Mouse (Mus musculus): ENCODE data around the gene Sugct.
A peak's percentile ranks its signal among the peaks of the same experiment; 100 is the strongest.

Gene Sugct

DNA sequence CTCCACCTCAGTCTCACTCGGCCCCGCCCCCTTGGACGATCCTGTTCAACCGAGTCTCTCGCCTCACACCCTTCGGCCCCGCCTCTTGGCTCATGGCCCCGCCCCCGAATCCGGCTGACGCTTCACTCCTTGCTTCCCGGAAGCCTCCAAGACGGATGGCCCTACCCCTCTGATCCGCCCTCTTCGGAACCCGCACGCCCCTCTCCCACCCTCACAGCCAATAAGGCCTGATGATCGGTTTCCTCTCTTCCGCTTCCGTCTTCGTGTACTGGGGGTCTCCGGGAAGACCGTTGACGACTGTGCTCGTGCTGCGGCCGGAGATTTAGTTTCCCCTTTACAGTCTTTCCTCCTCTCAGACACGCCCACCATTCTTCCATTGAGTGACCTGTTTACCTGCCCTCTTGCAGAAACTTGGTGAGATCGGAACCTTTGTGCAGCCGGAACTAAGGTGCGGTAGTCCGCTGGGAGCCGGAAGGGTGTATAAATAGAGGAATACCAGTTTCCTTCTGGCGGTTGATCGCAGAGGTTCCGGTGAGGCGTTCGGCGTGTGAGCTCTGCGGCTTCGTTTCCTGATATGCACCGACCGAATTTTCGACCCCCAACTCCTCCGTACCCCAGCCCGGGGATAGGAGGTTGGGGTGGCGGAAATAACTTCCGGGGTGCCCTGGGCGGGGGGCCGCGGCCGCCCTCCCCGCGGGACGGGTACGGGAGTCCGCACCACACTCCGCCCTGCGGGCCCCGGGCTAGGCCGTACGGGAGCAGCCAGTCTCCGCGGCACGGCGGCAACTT, at the start of gene Sugct, which contains the start of gene Mplkip:
Sugct (minus strand) TSS at position 643 of the 789 bp plus-strand sequence.
Mplkip (plus strand) TSS at position 282 of the 789 bp plus-strand sequence.
- peak; percentile 100 for DNase-seq (ENCODE audit: low read depth in 1 of 2, low spot score in 2 of 2)

DNA sequence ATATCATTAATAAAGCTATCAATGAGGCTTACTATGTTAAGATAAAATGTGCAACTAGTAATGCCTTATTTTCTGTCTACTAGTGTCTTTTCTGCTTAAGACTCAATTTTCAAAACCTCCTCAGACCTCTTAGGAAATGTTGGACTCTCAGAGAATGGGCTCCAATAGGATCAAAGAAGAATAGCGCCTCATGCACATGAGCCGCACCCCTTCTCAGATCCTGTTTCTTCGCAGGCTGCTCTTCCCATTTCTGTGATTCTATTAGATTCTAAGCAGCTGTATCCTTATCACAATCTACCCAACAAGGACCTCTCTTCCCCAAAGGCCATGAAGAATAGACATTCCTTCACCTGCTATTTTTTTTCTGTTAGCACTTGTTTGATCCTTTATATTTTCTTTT, 33.4 kb upstream of the Sugct start:
- no peak for DNase-seq (ENCODE audit: low read depth in 1 of 2, low spot score in 2 of 2)

DNA sequence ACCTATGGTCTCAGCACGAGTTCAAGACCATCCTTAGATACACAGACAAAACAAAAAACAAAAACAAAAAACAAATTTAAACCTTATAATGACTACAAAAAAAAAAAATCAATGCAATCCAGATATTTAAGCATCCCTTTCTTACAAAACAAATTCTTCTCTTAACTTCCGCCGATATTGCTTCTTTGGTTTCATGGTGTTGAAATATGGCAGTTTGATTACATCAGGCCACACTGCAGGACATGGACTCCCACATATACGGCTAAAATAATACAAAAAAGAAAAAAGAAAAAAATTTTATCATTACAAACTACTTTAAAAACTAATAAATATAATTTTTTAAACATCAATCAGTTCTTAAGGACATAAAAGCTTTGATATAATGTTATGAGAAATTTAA, 32.6 kb upstream of the Sugct start:
- DNase-seq (ENCODE audit: low read depth in 1 of 2, low spot score in 2 of 2) = no peak

- DNase-seq (ENCODE audit: low read depth in 1 of 2, low spot score in 2 of 2) = no peak
Observed at GRCm38 (mm10) chr13:17717357-17717756, 22.0 kb upstream of the Sugct start.

DNA sequence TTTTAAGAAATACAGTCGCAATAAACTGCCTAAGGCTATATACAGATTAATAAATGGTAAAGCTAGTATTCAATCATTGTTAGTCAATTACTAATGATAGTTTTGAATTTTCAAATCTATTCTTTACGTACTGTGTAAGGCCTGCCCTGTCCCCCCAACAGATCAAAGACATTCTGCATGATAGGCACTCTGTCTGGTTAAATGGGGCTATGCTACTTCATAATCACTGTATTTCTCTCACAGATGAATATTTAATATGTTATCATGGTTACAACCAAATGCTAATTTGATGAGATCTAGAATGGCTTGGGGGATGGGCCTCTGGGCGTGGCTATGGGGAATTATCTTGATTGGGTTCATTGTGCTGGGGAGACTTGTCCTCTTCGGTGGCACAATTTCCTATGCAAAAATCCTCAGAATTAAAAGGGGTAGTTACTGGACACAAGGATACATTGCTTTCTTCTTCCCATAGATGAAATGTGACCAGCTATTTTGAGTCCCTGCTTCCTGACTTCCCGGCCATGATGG, 13.5 kb upstream of the Sugct start:
- no peak for DNase-seq (ENCODE audit: low read depth in 1 of 2, low spot score in 2 of 2)

DNA sequence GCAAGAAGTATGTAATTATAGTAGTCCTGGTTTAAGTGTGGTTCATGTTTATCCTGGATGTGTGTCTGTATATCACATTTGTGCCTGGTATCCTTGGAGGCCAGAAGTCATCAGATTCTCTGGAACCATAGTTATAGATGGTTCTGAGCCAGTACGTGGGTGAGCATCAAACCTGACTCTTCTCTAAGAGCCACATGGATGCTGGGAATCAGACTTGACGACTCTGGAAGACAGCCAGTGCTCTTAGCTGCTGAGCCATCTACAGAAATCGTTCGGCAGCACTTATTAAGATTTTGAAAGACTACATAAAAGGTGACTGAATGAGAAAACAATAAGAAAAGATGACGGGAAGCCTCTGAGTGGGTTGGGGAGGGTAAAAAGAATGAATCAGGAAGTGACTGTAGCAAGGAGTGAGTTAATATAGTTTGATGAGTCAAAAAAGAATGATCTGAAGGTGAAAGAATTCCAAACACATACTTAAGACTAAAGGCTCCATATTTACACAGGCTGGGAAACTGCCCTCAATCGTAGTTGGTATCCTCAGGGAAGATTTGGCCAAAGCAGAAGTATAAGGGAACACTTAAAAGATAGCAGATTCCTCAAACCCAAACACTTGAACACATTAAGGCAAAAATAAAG, 10.0 kb upstream of the Sugct start:
- no peak for DNase-seq (ENCODE audit: low read depth in 1 of 2, low spot score in 2 of 2)

DNA sequence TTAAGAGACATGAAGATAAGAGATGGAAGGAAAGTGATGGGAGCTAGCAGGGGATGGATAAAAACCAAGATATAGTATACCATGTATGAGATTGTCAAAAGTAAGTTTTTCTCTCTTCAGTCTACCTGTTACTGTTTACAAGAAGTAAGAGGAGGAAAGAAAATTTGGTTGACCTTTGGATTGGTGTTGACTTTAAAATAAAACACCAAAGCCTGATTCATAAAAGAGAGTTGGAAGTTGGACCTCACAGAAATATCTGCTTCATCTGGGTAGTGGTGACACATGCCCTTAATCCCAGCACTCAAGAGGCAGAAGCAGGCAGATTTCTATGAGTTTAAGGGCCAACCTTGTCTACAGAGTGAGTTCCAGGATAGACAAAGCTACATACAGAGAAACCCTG, 7.0 kb upstream of the Sugct start:
- no peak for DNase-seq (ENCODE audit: low read depth in 1 of 2, low spot score in 2 of 2)

DNA sequence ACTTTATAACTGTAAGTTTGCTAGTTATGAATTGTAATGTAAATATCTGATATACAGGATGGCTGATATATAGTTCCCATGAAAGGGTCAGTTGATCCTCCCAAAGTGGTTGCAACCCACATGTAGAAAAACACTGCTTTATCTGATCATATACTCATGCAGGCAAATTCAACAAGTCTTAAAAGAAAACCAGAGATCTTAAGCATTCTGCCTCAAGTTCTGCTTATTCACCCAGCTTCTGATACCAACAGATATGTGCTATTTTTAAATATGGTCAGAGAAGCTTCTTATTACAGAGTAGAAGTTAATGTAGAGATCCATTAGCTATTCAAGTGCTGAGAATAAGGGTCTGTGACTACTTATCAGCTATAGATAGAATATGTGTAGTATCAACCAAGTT, 6.0 kb upstream of the Sugct start:
- no peak for DNase-seq (ENCODE audit: low read depth in 1 of 2, low spot score in 2 of 2)

- DNase-seq (ENCODE audit: low read depth in 1 of 2, low spot score in 2 of 2) = no peak
Observed at GRCm38 (mm10) chr13:17700090-17700715, 4.8 kb upstream of the Sugct start.

DNA sequence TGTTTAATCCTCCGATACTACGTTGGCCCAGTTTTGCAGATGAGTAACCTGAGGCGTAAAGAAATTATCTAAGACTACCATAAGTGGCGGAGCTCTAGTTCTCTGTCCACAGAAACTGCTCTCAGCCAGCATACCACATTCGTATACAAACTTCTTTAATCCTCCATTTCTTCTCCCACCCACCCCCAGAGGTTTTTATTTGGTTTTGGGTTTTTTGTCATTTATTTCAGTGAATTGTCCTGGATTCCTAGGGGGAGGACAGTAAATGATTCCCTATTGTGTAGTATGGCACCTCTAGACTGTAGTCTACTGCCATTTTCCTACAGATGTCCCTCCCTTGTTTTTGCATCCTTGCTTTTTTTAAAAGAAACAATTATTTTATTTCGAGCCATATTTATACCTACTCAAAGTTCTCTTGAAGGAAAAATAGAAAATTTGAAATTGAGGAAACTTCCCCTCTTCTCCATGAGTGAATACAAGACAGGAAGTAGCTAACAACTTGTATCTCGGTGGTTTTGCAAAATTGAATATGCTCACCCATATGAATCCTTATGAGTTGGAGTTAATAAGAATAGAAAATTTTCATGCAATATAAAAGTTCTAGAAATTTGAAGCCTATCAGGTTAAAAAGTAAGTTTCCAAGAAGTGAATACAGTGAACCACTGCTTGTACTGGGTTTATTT, 686 bp upstream of the Sugct start:
- DNase-seq (ENCODE audit: low read depth in 1 of 2, low spot score in 2 of 2) = no peak

GRCm38 (mm10) chr13:17694414-17694813, 939 bp downstream of the Sugct start:
- no peak for DNase-seq (ENCODE audit: low read depth in 1 of 2, low spot score in 2 of 2)

DNA sequence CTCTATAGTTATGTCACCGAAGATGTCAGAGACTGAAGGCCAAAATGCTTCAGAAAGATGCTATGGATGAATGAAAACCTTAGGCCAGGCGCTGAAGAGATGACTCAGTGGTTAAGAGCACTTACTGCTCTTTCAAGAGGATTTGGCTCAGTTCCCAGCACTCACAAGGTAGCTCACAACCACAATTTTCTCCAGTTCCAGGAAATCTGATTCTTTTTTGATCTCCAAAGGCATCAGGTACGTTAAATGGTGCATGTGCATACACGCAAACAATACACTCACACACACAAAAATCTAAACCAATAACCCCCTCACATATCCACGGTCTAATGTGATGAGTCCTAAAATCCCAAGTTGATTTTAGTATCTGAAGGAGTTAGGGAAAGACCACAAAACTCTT, 1.5 kb downstream of the Sugct start:
- no peak for DNase-seq (ENCODE audit: low read depth in 1 of 2, low spot score in 2 of 2)

DNA sequence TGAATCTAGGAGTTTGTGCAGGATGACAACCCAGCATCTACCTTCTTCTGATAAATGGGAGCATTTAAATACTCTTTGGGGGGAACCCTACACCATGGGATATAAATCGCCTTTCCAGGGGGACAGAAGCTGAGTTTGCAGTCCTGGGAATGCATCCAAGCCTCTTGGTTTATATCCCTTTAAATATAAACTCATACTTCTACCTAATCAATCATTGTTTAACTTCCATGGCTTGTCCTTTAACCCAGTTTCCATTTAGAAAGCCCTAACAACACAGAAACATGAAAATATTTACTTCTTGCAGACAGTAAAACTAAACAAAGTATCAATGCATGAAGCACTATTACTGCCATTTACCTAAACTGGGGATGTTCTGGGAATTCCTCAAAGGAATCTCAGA, 3.9 kb downstream of the Sugct start:
- no peak for DNase-seq (ENCODE audit: low read depth in 1 of 2, low spot score in 2 of 2)

DNA sequence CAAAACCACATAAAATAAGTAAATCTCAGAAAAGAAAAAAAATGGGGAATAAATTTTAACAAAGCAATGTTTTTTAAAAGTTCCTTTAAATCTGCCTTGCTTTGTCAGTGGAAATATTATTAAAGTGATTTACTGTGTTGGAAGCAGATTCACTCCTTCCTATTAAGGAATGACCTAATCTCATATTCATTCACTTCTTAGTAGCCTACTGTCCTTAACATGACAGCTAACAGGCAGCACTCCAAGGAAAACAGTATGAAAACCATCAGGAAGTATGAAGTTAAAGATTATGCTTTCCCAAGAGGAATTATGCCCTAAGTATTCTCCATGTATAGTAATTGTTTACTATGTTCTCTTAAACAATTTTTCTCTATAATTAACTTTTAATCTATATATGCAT, 4.7 kb downstream of the Sugct start:
- no peak for DNase-seq (ENCODE audit: low read depth in 1 of 2, low spot score in 2 of 2)

DNA sequence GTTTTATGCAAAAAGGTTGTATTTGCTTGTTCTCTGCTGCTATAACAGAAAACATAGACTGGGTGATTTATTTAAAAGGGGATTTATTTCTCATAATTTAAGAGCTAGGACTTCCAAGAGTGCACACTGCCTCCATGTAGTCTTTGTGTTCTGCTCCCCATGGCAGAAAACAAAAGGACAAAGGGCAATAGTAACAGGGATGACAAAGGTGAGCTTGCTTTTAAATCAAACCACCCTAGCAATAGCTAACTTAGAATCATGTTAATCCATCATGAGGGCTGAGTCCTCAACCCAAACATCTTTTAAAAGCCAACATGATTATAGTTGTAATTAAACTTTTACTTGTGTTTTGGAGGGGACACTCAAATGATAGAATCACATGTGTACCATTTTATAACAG, 5.9 kb downstream of the Sugct start:
- DNase-seq (ENCODE audit: low read depth in 1 of 2, low spot score in 2 of 2) = no peak

- DNase-seq (ENCODE audit: low read depth in 1 of 2, low spot score in 2 of 2) = no peak
Observed at GRCm38 (mm10) chr13:17671122-17671521, 24.2 kb downstream of the Sugct start.

DNA sequence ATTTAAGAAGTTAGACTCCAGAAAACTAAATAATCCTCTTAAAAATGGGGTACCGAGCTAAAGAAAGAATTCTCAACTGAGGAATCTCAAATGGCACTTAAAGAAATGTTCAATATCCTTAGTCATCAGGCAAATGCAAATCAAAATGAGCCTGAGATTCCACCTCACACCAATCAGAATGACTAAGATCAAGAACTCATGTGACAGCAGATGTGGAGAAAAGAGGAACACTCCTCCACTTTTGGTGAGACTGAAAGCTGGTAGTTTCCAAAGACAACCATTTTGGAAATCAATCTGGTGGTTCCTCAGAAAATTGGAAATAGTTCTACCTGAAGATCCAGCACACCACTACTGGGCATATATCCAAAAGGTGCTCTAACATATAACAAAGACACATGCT, 28.0 kb downstream of the Sugct start:
- no peak for DNase-seq (ENCODE audit: low read depth in 1 of 2, low spot score in 2 of 2)

DNA sequence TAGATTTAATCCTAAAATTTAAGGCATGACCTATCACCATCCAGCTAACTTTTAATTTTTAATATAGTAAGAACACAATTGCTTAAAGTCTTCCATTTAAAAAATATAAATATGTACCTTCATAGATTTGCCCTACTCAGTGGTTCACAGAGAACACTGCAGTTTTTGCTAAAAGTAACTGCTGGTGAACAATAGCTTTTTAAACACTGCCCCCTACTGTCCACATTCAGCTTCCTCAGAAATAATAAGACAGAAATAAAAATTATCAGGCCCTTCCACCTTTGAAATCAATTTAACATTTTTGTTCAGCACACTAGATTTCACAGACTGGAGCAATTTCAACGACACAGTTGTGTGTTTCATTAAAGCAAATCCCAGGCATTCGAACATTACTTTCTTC, 53.1 kb downstream of the Sugct start:
- DNase-seq (ENCODE audit: low read depth in 1 of 2, low spot score in 2 of 2) = no peak

DNA sequence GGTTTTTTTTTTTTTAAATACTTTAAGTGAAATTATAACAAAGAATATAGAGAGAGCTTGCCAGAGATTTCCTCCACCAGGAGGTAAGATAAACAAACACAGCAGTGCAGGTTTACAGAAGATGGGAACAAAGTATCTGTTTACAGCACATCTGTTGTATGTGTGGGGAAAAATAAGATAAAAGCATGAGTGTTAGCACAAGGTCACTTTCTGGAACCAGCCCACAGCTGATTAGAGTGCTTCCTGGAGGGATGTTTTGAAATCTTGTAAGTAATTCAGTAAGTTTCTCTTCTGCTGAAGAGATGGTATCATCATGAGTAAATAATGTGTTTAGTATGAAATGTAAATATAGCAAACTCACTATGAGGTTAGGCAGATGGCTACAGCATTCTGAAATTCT, 57.3 kb downstream of the Sugct start:
- no peak for DNase-seq (ENCODE audit: low read depth in 1 of 2, low spot score in 2 of 2)

- DNase-seq (ENCODE audit: low read depth in 1 of 2, low spot score in 2 of 2) = no peak
Observed at GRCm38 (mm10) chr13:17627108-17627507, 68.2 kb downstream of the Sugct start.

DNA sequence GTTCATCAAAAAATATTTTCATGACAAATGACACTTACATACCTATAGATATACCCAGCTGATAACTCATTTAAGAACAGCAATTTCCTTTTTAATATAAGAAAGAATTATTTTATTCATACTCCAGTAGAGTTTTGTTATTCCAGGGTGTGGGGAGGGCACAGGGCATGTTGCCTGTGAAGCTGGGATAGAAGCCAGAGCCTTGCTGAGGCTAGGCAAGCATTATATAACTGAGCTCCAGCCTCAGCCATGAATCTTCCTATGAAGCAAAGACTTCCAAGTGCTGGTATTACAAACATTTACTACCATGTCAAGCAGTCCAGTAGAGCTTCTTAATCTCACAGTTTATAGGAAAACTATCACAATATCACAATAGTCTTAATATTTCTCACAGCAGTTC, 70.4 kb downstream of the Sugct start:
- DNase-seq (ENCODE audit: low read depth in 1 of 2, low spot score in 2 of 2) = no peak

DNA sequence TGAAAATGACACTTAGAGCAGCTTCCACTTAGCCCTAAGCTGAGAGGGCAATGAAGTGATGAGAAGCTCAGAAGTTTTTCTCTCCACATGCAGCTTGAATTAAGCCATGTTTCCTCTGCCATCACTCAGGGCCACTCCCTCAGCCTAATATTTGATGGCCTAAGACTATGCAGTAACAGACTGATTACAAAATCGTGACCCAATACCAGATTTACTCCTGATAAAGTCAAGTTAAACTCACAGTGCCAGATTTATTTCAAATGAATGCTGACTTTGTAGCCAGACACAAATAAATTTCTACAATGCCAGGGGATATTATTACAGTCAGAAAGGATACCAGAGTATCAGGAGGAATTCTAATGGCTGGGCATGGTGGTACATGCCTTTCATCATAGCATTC, 89.1 kb downstream of the Sugct start:
- DNase-seq (ENCODE audit: low read depth in 1 of 2, low spot score in 2 of 2) = no peak
